Mouse (Mus musculus): ENCODE measurements around the gene Ap1s3. TPM values are rescaled to one million over a fixed set of nuclear protein-coding genes. Genes with fewer than 3 reads are reported as not detected.
A peak's percentile ranks its signal among the peaks of the same experiment; 100 is the strongest.

Gene Ap1s3
- polyA plus RNA-seq (2014; fragmentation: Nextera tagmentation; extraction: Ambion mirVana) = 0.18 and 0.29 TPM in 2 replicates

DNA sequence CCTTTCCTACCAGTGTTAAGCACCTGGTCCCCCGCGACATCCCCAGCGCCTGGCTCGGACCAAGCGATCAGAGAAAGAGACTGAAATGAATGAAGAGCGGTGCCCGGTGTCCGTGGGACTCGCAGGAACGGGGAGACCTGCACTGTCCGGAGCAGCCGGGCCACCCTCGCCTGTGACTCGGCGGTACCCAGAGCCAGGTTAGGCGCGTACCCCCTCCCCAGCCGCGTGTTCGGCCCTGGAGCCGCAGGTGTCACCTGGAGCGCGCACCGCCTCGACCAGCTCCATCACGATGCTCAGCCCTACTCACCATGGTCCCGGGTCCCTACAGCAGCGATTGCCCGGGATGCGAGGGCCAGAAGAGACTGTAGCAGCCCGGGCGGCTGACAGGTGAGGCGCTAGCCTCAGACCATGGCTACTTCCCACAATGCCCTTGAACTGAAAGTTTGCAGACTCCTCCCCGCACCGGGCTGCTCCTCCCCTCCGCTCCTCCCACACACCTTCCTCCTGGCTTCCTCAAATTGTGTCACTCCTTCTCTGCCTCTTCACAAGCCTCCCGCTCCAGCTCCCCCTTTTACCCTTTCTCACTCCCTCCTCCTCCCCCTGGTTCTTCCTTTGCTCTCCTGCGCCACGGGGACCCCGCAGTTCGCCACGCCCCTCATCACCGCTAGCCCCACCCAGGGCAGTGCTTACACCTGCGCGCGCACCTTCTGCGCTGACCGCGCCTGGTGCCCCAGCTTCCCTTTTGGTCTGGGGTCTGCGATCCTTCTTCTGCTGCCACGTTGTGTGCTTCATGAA, at the start of gene Ap1s3:
Ap1s3 (minus strand) TSS at position 430 of the 795 bp plus-strand sequence.
- Histone ChIP-seq H3K9me3 (ENCODE audit: control insufficient read depth, low read length) (no peaks in the 10 kb centered on the region), H3K4me2 (replicated peaks; ENCODE audit: low read depth, low read length) (peak within 1 kb of the TSS; percentile 98), H3K4me1 (replicated peaks; ENCODE audit: control insufficient read depth, insufficient read depth, low read length) (0 out of 2 replicates have a peak, but pooled peaks cover 2% of the 10 kb centered on the region), H3K4me3 (ENCODE audit: low read depth, low read length) (peak within 1 kb of the TSS; percentile 57), H3K9ac (ENCODE audit: low read depth, low read length) (peak within 1 kb of the TSS; percentile 50; the same call in 1 of the 2 replicates), H3K27ac (ENCODE audit: low read depth, low read length) (no peak within 1 kb of the TSS), H3K36me3 (ENCODE audit: control insufficient read depth, insufficient read depth, low read length) (no peaks in the 10 kb centered on the region), H3K27me3 (ENCODE audit: control insufficient read depth, insufficient read depth, low read length) (peaks cover 24% of the 10 kb centered on the region)
- 2% methylated on average over 49 of the region's 51 CpGs for WGBS
- DNase-seq (ENCODE audit: low spot score) = peak; percentile 73
- ATAC-seq (ENCODE audit: low FRiP score) = peak; percentile 83

GRCm38 (mm10) chr1:79714152-79714923, 42.6 kb upstream of the Ap1s3 start:
- H3K4me2 ChIP-seq (replicated peaks; ENCODE audit: low read depth, low read length) = no peak overlapping the region
- no peak overlapping the region for H3K27ac ChIP-seq (ENCODE audit: low read depth, low read length)
- no peak overlapping the region for H3K9ac ChIP-seq (ENCODE audit: low read depth, low read length)
- 90% methylated on average over 13 of the region's 13 CpGs for WGBS
- no peak for DNase-seq (ENCODE audit: low spot score)
- H3K9me3 ChIP-seq (ENCODE audit: control insufficient read depth, low read length) = no peaks in the 10 kb centered on the region
- no peak for ATAC-seq (ENCODE audit: low FRiP score)
- H3K4me3 ChIP-seq (ENCODE audit: low read depth, low read length) = no peak overlapping the region
- no peaks in the 10 kb centered on the region for H3K4me1 ChIP-seq (replicated peaks; ENCODE audit: control insufficient read depth, insufficient read depth, low read length)
- H3K36me3 ChIP-seq (ENCODE audit: control insufficient read depth, insufficient read depth, low read length) = no peaks in the 10 kb centered on the region
- no peaks in the 10 kb centered on the region for H3K27me3 ChIP-seq (ENCODE audit: control insufficient read depth, insufficient read depth, low read length)

GRCm38 (mm10) chr1:79713081-79713480, 41.3 kb upstream of the Ap1s3 start:
- no peak for DNase-seq (ENCODE audit: low spot score)

DNA sequence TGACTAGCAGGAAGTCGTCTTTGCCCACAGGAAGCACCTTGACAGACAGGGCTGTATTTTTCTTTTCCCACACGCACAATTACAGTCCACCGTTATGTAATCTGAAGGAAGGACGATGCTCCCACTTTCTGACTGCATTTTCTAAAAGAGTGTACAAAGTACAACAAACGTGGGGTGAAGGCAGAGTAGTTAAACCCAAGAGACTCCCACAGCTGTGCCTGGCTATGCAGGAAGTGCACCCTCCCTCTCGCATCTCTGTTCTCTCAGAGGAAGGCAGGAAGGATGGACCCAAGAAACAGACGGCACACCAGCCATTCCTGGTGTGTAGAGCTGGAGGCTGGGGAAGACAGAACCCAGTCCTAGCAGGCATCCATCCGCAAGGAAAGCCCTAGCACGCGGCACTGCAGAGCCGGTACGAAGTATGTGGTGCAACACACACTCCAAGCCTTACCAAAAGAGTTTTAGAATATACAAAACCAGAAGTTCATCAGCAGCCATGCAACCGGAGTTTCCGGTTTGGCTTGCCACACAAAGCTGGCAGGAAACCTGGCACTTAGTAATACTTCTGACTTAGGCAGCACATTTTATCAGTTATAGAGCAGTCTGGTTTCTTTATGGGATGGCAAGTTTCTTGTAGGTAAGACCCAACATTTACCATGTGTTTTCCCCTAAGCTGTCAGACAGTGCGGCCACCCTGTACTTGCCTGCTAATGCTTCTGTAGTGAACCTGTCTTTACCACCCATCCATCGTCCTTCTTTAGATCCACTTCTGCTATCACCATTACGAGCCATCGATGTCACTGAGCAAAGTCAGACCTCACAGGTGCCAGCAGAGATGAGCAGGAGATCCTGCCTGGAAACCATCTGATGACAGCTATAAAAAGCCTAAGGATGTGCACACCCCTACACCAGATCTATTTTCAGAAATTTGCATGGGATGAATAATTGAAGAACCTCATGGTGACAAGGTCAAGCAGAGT, 39.7 kb upstream of the Ap1s3 start:
- DNase-seq (ENCODE audit: low spot score) (no peak), ATAC-seq (ENCODE audit: low FRiP score) (no peak)
- H3K9me3 ChIP-seq (ENCODE audit: control insufficient read depth, low read length) = no peaks in the 10 kb centered on the region
- H3K9ac ChIP-seq (ENCODE audit: low read depth, low read length) = no peak overlapping the region
- no peak overlapping the region for H3K27ac ChIP-seq (ENCODE audit: low read depth, low read length)
- H3K4me1 ChIP-seq (replicated peaks; ENCODE audit: control insufficient read depth, insufficient read depth, low read length) = no peaks in the 10 kb centered on the region
- WGBS = 87% methylated on average over 18 of the region's 18 CpGs
- no peaks in the 10 kb centered on the region for H3K27me3 ChIP-seq (ENCODE audit: control insufficient read depth, insufficient read depth, low read length)
- no peak overlapping the region for H3K4me3 ChIP-seq (ENCODE audit: low read depth, low read length)
- H3K36me3 ChIP-seq (ENCODE audit: control insufficient read depth, insufficient read depth, low read length) = 0 out of 2 replicates have a peak, but pooled peaks cover 4% of the 10 kb centered on the region
- H3K4me2 ChIP-seq (replicated peaks; ENCODE audit: low read depth, low read length) = no peak overlapping the region

More at GRCm38 (mm10) chr1:79713081-79713480, 41.3 kb upstream of the Ap1s3 start:
- Histone ChIP-seq H3K4me2 (replicated peaks; ENCODE audit: low read depth, low read length) (no peak overlapping the region), H3K9me3 (ENCODE audit: control insufficient read depth, low read length) (no peaks in the 10 kb centered on the region), H3K4me3 (ENCODE audit: low read depth, low read length) (no peak overlapping the region), H3K36me3 (ENCODE audit: control insufficient read depth, insufficient read depth, low read length) (no peaks in the 10 kb centered on the region), H3K4me1 (replicated peaks; ENCODE audit: control insufficient read depth, insufficient read depth, low read length) (no peaks in the 10 kb centered on the region), H3K27me3 (ENCODE audit: control insufficient read depth, insufficient read depth, low read length) (no peaks in the 10 kb centered on the region), H3K9ac (ENCODE audit: low read depth, low read length) (no peak overlapping the region), H3K27ac (ENCODE audit: low read depth, low read length) (no peak overlapping the region)
- ATAC-seq (ENCODE audit: low FRiP score) = no peak
- 88% methylated on average over 5 of the region's 5 CpGs for WGBS

DNA sequence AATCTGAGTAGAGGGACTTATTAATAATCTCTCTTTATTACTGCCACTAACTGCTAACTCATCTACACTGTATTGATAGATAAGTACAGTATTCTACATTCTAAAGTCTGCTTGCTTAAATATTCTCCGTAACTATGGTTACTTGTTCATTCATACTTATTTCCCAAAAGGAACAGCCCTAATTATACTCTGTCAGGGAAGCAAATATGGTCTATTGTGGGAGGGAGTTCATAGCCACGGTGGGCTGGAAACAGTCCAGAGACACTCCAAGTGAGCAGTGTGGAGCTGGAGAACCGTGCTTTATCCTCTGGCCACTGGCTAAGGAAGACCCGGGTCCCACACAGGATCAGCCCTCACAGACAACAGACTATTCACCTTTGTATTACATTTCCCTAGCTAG, 38.9 kb upstream of the Ap1s3 start:
- DNase-seq (ENCODE audit: low spot score) = no peak
- ATAC-seq (ENCODE audit: low FRiP score) = no peak
- WGBS = 91% methylated on average over 4 of the region's 4 CpGs
- Histone ChIP-seq H3K9me3 (ENCODE audit: control insufficient read depth, low read length) (no peaks in the 10 kb centered on the region), H3K4me3 (ENCODE audit: low read depth, low read length) (no peak overlapping the region), H3K4me1 (replicated peaks; ENCODE audit: control insufficient read depth, insufficient read depth, low read length) (no peaks in the 10 kb centered on the region), H3K9ac (ENCODE audit: low read depth, low read length) (no peak overlapping the region), H3K27ac (ENCODE audit: low read depth, low read length) (no peak overlapping the region), H3K36me3 (ENCODE audit: control insufficient read depth, insufficient read depth, low read length) (0 out of 2 replicates have a peak, but pooled peaks cover 4% of the 10 kb centered on the region), H3K27me3 (ENCODE audit: control insufficient read depth, insufficient read depth, low read length) (no peaks in the 10 kb centered on the region), H3K4me2 (replicated peaks; ENCODE audit: low read depth, low read length) (no peak overlapping the region)

DNA sequence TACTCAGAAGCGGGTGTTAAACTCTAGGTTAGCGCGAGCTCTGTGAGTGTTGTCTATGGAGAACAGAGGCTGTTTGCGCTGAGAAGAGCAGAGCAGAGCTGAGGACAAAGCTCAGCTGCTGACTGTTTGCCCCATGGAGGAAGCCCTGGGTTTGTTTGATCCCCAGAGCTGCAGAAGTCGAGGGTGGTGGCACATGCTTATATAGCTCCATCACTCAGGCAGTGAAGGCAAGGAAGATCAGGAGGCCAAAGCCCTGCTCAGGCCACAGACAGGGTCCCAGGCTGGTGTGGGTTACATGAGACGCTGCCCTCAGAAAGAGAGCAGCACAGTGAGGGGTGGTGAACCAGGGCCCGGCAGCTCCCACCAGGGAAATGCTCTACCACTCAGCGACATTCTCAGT, 38.4 kb upstream of the Ap1s3 start:
- DNase-seq (ENCODE audit: low spot score) = no peak
- Histone ChIP-seq H3K9me3 (ENCODE audit: control insufficient read depth, low read length) (no peaks in the 10 kb centered on the region), H3K4me2 (replicated peaks; ENCODE audit: low read depth, low read length) (no peak overlapping the region), H3K27ac (ENCODE audit: low read depth, low read length) (no peak overlapping the region), H3K36me3 (ENCODE audit: control insufficient read depth, insufficient read depth, low read length) (0 out of 2 replicates have a peak, but pooled peaks cover 4% of the 10 kb centered on the region), H3K27me3 (ENCODE audit: control insufficient read depth, insufficient read depth, low read length) (no peaks in the 10 kb centered on the region), H3K4me1 (replicated peaks; ENCODE audit: control insufficient read depth, insufficient read depth, low read length) (no peaks in the 10 kb centered on the region), H3K4me3 (ENCODE audit: low read depth, low read length) (no peak overlapping the region), H3K9ac (ENCODE audit: low read depth, low read length) (no peak overlapping the region)
- WGBS = 84% methylated on average over 8 of the region's 8 CpGs
- ATAC-seq (ENCODE audit: low FRiP score) = no peak

- Histone ChIP-seq H3K4me2 (replicated peaks; ENCODE audit: low read depth, low read length) (no peak overlapping the region), H3K4me3 (ENCODE audit: low read depth, low read length) (no peak overlapping the region), H3K9ac (ENCODE audit: low read depth, low read length) (no peak overlapping the region), H3K9me3 (ENCODE audit: control insufficient read depth, low read length) (no peaks in the 10 kb centered on the region), H3K27me3 (ENCODE audit: control insufficient read depth, insufficient read depth, low read length) (no peaks in the 10 kb centered on the region), H3K27ac (ENCODE audit: low read depth, low read length) (no peak overlapping the region), H3K4me1 (replicated peaks; ENCODE audit: control insufficient read depth, insufficient read depth, low read length) (no peaks in the 10 kb centered on the region), H3K36me3 (ENCODE audit: control insufficient read depth, insufficient read depth, low read length) (0 out of 2 replicates have a peak, but pooled peaks cover 4% of the 10 kb centered on the region)
- no peak for DNase-seq (ENCODE audit: low spot score)
- 90% methylated on average over 9 of the region's 9 CpGs for WGBS
- ATAC-seq (ENCODE audit: low FRiP score) = no peak
Observed at GRCm38 (mm10) chr1:79707383-79707782, 35.6 kb upstream of the Ap1s3 start.

- WGBS = 94% methylated on average over 3 of the region's 3 CpGs
- Histone ChIP-seq H3K27ac (ENCODE audit: low read depth, low read length) (no peak overlapping the region), H3K27me3 (ENCODE audit: control insufficient read depth, insufficient read depth, low read length) (no peaks in the 10 kb centered on the region), H3K4me3 (ENCODE audit: low read depth, low read length) (no peak overlapping the region), H3K4me2 (replicated peaks; ENCODE audit: low read depth, low read length) (no peak overlapping the region), H3K9me3 (ENCODE audit: control insufficient read depth, low read length) (no peaks in the 10 kb centered on the region), H3K4me1 (replicated peaks; ENCODE audit: control insufficient read depth, insufficient read depth, low read length) (no peaks in the 10 kb centered on the region), H3K9ac (ENCODE audit: low read depth, low read length) (no peak overlapping the region), H3K36me3 (ENCODE audit: control insufficient read depth, insufficient read depth, low read length) (0 out of 2 replicates have a peak, but pooled peaks cover 4% of the 10 kb centered on the region)
- DNase-seq (ENCODE audit: low spot score) (no peak), ATAC-seq (ENCODE audit: low FRiP score) (no peak)
Observed at GRCm38 (mm10) chr1:79706707-79707106, 34.9 kb upstream of the Ap1s3 start.
